Mouse (Mus musculus): ENCODE results near the gene Nutf2. TPM values are rescaled to one million over a fixed set of nuclear protein-coding genes. Genes with fewer than 3 reads are reported as not detected.
A peak's percentile ranks its signal among the peaks of the same experiment; 100 is the strongest.

Nutf2 gene
- polyA plus RNA-seq (2015; fragmentation: Nextera tagmentation; extraction: Ambion mirVana) = 172 and 176 TPM in 2 replicates

- H3K36me3 ChIP-seq (ENCODE audit: control insufficient read depth, insufficient read depth) = no peaks in the 10 kb centered on the region
- peak within 1 kb of the TSS; percentile 71 for H3K4me2 ChIP-seq (ENCODE audit: low read length)
- H3K9ac ChIP-seq (replicated peaks; ENCODE audit: low read depth, low read length) = peak within 1 kb of the TSS; percentile 90
- peak; percentile 99 for ATAC-seq
- H3K9me3 ChIP-seq (ENCODE audit: control insufficient read depth, low read length) = no peaks in the 10 kb centered on the region
- H3K4me1 ChIP-seq (replicated peaks; ENCODE audit: control insufficient read depth, insufficient read depth, low read length) = peaks cover 56% of the 10 kb centered on the region
- peak within 1 kb of the TSS; percentile 97 for H3K4me3 ChIP-seq (replicated peaks; ENCODE audit: low read length)
- no peaks in the 10 kb centered on the region for H3K27me3 ChIP-seq (replicated peaks; ENCODE audit: control insufficient read depth, insufficient read depth, low read length)
- peak within 1 kb of the TSS; percentile 88 for H3K27ac ChIP-seq (ENCODE audit: low read length)
- under 1% methylated on average over 58 of the region's 59 CpGs for WGBS
These were observed at the start of gene Nutf2 for GRCm38 (mm10) chr8:105860143-105860981. Gene Nutf2 (plus strand): TSS chr8:105860580.

- no peak overlapping the region for H3K4me2 ChIP-seq (ENCODE audit: low read length)
- no peaks in the 10 kb centered on the region; the same call in 1 of the 2 replicates for H3K36me3 ChIP-seq (ENCODE audit: control insufficient read depth, insufficient read depth)
- H3K9ac ChIP-seq (replicated peaks; ENCODE audit: low read depth, low read length) = no peak overlapping the region
- no peak overlapping the region for H3K27ac ChIP-seq (ENCODE audit: low read length)
- no peak overlapping the region for H3K4me3 ChIP-seq (replicated peaks; ENCODE audit: low read length)
- WGBS = 89% methylated on average over 10 of the region's 10 CpGs
- H3K4me1 ChIP-seq (replicated peaks; ENCODE audit: control insufficient read depth, insufficient read depth, low read length) = no peaks in the 10 kb centered on the region
- ATAC-seq = no peak
- no peaks in the 10 kb centered on the region for H3K9me3 ChIP-seq (ENCODE audit: control insufficient read depth, low read length)
- no peaks in the 10 kb centered on the region for H3K27me3 ChIP-seq (replicated peaks; ENCODE audit: control insufficient read depth, insufficient read depth, low read length)
These were observed 49.3 kb upstream of the Nutf2 start for GRCm38 (mm10) chr8:105811061-105811460.

GRCm38 (mm10) chr8:105811543-105811942 is 48.8 kb upstream of the Nutf2 start:
- Histone ChIP-seq H3K4me2 (ENCODE audit: low read length) (no peak overlapping the region), H3K27me3 (replicated peaks; ENCODE audit: control insufficient read depth, insufficient read depth, low read length) (no peaks in the 10 kb centered on the region), H3K4me1 (replicated peaks; ENCODE audit: control insufficient read depth, insufficient read depth, low read length) (no peaks in the 10 kb centered on the region), H3K27ac (ENCODE audit: low read length) (no peak overlapping the region), H3K4me3 (replicated peaks; ENCODE audit: low read length) (no peak overlapping the region), H3K9ac (replicated peaks; ENCODE audit: low read depth, low read length) (no peak overlapping the region), H3K9me3 (ENCODE audit: control insufficient read depth, low read length) (no peaks in the 10 kb centered on the region), H3K36me3 (ENCODE audit: control insufficient read depth, insufficient read depth) (no peaks in the 10 kb centered on the region; the same call in 1 of the 2 replicates)
- 85% methylated on average over 3 of the region's 3 CpGs for WGBS
- no peak for ATAC-seq

GRCm38 (mm10) chr8:105812511-105812910 is 47.9 kb upstream of the Nutf2 start:
- Histone ChIP-seq H3K4me1 (replicated peaks; ENCODE audit: control insufficient read depth, insufficient read depth, low read length) (no peaks in the 10 kb centered on the region), H3K9me3 (ENCODE audit: control insufficient read depth, low read length) (no peaks in the 10 kb centered on the region), H3K4me2 (ENCODE audit: low read length) (no peak overlapping the region), H3K9ac (replicated peaks; ENCODE audit: low read depth, low read length) (no peak overlapping the region), H3K36me3 (ENCODE audit: control insufficient read depth, insufficient read depth) (no peaks in the 10 kb centered on the region; the same call in 1 of the 2 replicates), H3K27ac (ENCODE audit: low read length) (no peak overlapping the region), H3K4me3 (replicated peaks; ENCODE audit: low read length) (no peak overlapping the region), H3K27me3 (replicated peaks; ENCODE audit: control insufficient read depth, insufficient read depth, low read length) (no peaks in the 10 kb centered on the region)
- WGBS = 92% methylated on average over 5 of the region's 5 CpGs
- ATAC-seq = no peak

- Histone ChIP-seq H3K27ac (ENCODE audit: low read length) (no peak overlapping the region), H3K27me3 (replicated peaks; ENCODE audit: control insufficient read depth, insufficient read depth, low read length) (no peaks in the 10 kb centered on the region), H3K9me3 (ENCODE audit: control insufficient read depth, low read length) (no peaks in the 10 kb centered on the region), H3K9ac (replicated peaks; ENCODE audit: low read depth, low read length) (no peak overlapping the region), H3K4me1 (replicated peaks; ENCODE audit: control insufficient read depth, insufficient read depth, low read length) (no peaks in the 10 kb centered on the region), H3K36me3 (ENCODE audit: control insufficient read depth, insufficient read depth) (no peaks in the 10 kb centered on the region; the same call in 1 of the 2 replicates), H3K4me2 (ENCODE audit: low read length) (no peak overlapping the region), H3K4me3 (replicated peaks; ENCODE audit: low read length) (no peak overlapping the region)
- WGBS = 96% methylated on average over 6 of the region's 6 CpGs
- ATAC-seq = no peak
These were observed 47.1 kb upstream of the Nutf2 start for GRCm38 (mm10) chr8:105813241-105813640.

- Histone ChIP-seq H3K27ac (ENCODE audit: low read length) (no peak overlapping the region), H3K4me2 (ENCODE audit: low read length) (no peak overlapping the region), H3K9me3 (ENCODE audit: control insufficient read depth, low read length) (no peaks in the 10 kb centered on the region), H3K36me3 (ENCODE audit: control insufficient read depth, insufficient read depth) (peaks cover 7% of the 10 kb centered on the region), H3K4me1 (replicated peaks; ENCODE audit: control insufficient read depth, insufficient read depth, low read length) (peaks cover 5% of the 10 kb centered on the region; the same call in 1 of the 2 replicates), H3K9ac (replicated peaks; ENCODE audit: low read depth, low read length) (no peak overlapping the region), H3K27me3 (replicated peaks; ENCODE audit: control insufficient read depth, insufficient read depth, low read length) (no peaks in the 10 kb centered on the region), H3K4me3 (replicated peaks; ENCODE audit: low read length) (no peak overlapping the region)
- 93% methylated on average over 3 of the region's 3 CpGs for WGBS
- no peak for ATAC-seq
These were observed 40.7 kb upstream of the Nutf2 start for GRCm38 (mm10) chr8:105819659-105820058.

GRCm38 (mm10) chr8:105820925-105821324 is 39.5 kb upstream of the Nutf2 start:
- Histone ChIP-seq H3K27me3 (replicated peaks; ENCODE audit: control insufficient read depth, insufficient read depth, low read length) (no peaks in the 10 kb centered on the region), H3K4me2 (ENCODE audit: low read length) (no peak overlapping the region), H3K36me3 (ENCODE audit: control insufficient read depth, insufficient read depth) (peaks cover 7% of the 10 kb centered on the region), H3K4me3 (replicated peaks; ENCODE audit: low read length) (no peak overlapping the region), H3K4me1 (replicated peaks; ENCODE audit: control insufficient read depth, insufficient read depth, low read length) (peaks cover 12% of the 10 kb centered on the region), H3K27ac (ENCODE audit: low read length) (no peak overlapping the region), H3K9me3 (ENCODE audit: control insufficient read depth, low read length) (no peaks in the 10 kb centered on the region), H3K9ac (replicated peaks; ENCODE audit: low read depth, low read length) (no peak overlapping the region)
- no peak for ATAC-seq
- 100% methylated on average over 1 of the region's 1 CpGs for WGBS

GRCm38 (mm10) chr8:105825506-105825905 is 34.9 kb upstream of the Nutf2 start:
- no peak overlapping the region for H3K9ac ChIP-seq (replicated peaks; ENCODE audit: low read depth, low read length)

GRCm38 (mm10) chr8:105826379-105826778 is 34.0 kb upstream of the Nutf2 start:
- Histone ChIP-seq H3K9me3 (ENCODE audit: control insufficient read depth, low read length) (no peaks in the 10 kb centered on the region), H3K4me1 (replicated peaks; ENCODE audit: control insufficient read depth, insufficient read depth, low read length) (peaks cover 22% of the 10 kb centered on the region), H3K36me3 (ENCODE audit: control insufficient read depth, insufficient read depth) (peaks cover 3% of the 10 kb centered on the region; the same call in 1 of the 2 replicates), H3K9ac (replicated peaks; ENCODE audit: low read depth, low read length) (peak overlapping the region; percentile 94), H3K27ac (ENCODE audit: low read length) (no peak overlapping the region), H3K27me3 (replicated peaks; ENCODE audit: control insufficient read depth, insufficient read depth, low read length) (no peaks in the 10 kb centered on the region), H3K4me3 (replicated peaks; ENCODE audit: low read length) (peak overlapping the region; percentile 99), H3K4me2 (ENCODE audit: low read length) (peak overlapping the region; percentile 75)
- ATAC-seq = no peak
- 16% methylated on average over 4 of the region's 4 CpGs for WGBS

More at GRCm38 (mm10) chr8:105825506-105825905, 34.9 kb upstream of the Nutf2 start:
- H3K4me2 ChIP-seq (ENCODE audit: low read length) = peak overlapping the region; percentile 75
- peaks cover 3% of the 10 kb centered on the region; the same call in 1 of the 2 replicates for H3K36me3 ChIP-seq (ENCODE audit: control insufficient read depth, insufficient read depth)
- H3K27me3 ChIP-seq (replicated peaks; ENCODE audit: control insufficient read depth, insufficient read depth, low read length) = no peaks in the 10 kb centered on the region
- no peak for ATAC-seq
- H3K4me1 ChIP-seq (replicated peaks; ENCODE audit: control insufficient read depth, insufficient read depth, low read length) = peaks cover 22% of the 10 kb centered on the region
- WGBS = 88% methylated on average over 4 of the region's 4 CpGs
- no peaks in the 10 kb centered on the region for H3K9me3 ChIP-seq (ENCODE audit: control insufficient read depth, low read length)
- H3K4me3 ChIP-seq (replicated peaks; ENCODE audit: low read length) = peak overlapping the region; percentile 99
- H3K27ac ChIP-seq (ENCODE audit: low read length) = no peak overlapping the region

Data from forebrain, embryonic 16.5 days (tissue).